Mouse (Mus musculus): ENCODE results near the gene Hbp1. TPM values are rescaled to one million over a fixed set of nuclear protein-coding genes. Genes with fewer than 3 reads are reported as not detected.

Gene Hbp1
- polyA plus RNA-seq, 1 experiment from 2014 or later: 58.8 TPM

DNA sequence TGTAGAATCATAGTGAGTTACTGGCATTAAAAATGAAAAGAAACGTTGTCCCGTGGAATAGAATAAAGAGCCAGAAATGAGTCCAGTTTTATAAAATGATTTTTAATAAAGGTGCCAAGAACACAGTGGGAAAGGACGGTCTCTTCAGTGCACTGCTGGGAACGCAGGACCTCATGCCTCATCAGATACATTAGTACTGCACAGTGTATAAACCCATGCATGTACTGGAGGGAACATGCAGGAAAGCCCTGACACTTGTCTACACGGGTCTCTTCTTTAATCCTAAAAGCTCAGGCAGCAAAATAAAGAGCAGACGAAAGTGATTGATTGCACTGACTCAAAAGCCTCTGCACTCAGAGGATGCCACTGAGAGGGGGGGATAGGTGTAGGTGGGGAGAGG is 59.6 kb downstream of the Hbp1 start:
- WGBS (ENCODE audit: insufficient replicate concordance): 72% methylated on average over 6 of the region's 6 CpGs
- Histone ChIP-seq H3K9ac (ENCODE audit: low read depth, low read length) (no peak overlapping the region), H3K4me2 (ENCODE audit: low read depth, low read length) (no peak overlapping the region), H3K27ac (ENCODE audit: low read length) (no peak overlapping the region), H3K4me1 (ENCODE audit: control insufficient read depth, low read depth, low read length) (no peaks in the 10 kb centered on the region), H3K36me3 (ENCODE audit: control insufficient read depth, insufficient read depth) (no peaks in the 10 kb centered on the region), H3K4me3 (ENCODE audit: low read depth, low read length) (no peak overlapping the region), H3K27me3 (ENCODE audit: control insufficient read depth, insufficient read depth, low read depth, low read length) (no peaks in the 10 kb centered on the region), H3K9me3 (replicated peaks; ENCODE audit: control insufficient read depth, low read length) (no peaks in the 10 kb centered on the region)
- ATAC-seq (ENCODE audit: low read depth): no peak

DNA sequence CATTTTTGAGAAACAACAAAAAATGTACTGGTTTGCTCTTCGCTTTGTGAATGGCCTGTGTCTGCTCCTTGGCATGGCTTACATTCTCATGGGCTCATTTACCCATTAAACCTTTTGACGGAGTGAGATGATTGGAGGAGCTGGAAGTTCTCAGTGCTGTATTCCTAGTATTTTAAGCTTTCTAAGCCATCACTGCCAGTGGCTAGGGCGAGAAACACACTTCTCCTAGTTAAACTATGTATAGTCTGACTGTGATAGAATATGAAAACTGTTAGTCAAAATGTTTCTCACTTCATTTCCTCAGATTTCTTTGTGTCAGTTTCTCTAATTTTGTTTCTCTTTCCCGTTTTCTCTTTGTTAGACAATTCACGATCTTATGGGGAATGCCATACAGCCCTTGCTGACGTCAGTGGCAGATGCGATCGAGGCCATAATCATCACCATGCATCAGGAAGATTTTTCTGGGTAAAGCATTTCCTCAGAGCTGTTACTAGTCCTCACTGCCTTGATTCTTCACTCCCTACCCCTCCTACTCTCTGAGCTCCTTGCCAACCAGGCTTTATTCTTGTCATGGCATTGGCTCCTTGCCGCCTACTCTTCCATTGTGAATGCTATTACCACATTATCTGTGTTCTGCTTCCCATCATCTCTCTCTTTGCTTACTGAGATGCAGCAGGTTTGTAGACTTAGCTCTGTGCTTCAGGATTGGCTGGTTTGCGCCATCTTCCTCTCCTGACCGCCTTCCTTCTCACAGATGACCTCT is 64.3 kb downstream of the Hbp1 start:
- H3K4me3 ChIP-seq (ENCODE audit: low read depth, low read length): no peak overlapping the region
- H3K27me3 ChIP-seq (ENCODE audit: control insufficient read depth, insufficient read depth, low read depth, low read length): no peaks in the 10 kb centered on the region
- H3K27ac ChIP-seq (ENCODE audit: low read length): no peak overlapping the region
- H3K36me3 ChIP-seq (ENCODE audit: control insufficient read depth, insufficient read depth): no peaks in the 10 kb centered on the region
- no peak overlapping the region for H3K9ac ChIP-seq (ENCODE audit: low read depth, low read length)
- ATAC-seq (ENCODE audit: low read depth): no peak
- no peak overlapping the region for H3K4me2 ChIP-seq (ENCODE audit: low read depth, low read length)
- H3K9me3 ChIP-seq (replicated peaks; ENCODE audit: control insufficient read depth, low read length): no peaks in the 10 kb centered on the region
- 81% methylated on average over 11 of the region's 11 CpGs for WGBS (ENCODE audit: insufficient replicate concordance)
- H3K4me1 ChIP-seq (ENCODE audit: control insufficient read depth, low read depth, low read length): no peaks in the 10 kb centered on the region

DNA sequence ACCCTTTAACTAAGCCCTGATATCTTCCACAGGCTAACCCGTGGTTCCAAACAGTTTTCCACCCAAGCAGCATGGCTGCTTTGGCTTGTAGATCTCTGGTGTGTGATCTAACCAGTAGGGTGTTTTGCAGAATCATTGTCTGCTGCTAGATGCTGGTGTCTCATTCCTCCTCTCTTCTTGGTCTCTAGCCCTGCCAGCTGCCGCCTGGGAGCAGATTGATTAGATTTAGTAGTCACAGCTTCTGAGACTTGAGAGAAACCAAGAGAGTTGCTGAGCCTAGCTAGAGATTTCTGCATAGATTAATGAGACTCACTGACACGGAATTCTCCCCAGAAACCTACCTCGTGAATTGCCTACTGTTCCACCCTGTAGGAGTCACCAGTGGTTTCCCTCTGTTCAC is 65.3 kb downstream of the Hbp1 start:
- ATAC-seq (ENCODE audit: low read depth): no peak
- WGBS (ENCODE audit: insufficient replicate concordance): 64% methylated on average over 4 of the region's 4 CpGs

GRCm38 (mm10) chr12:31884365-31884764 is 66.0 kb downstream of the Hbp1 start:
- Histone ChIP-seq H3K36me3 (ENCODE audit: control insufficient read depth, insufficient read depth) (no peaks in the 10 kb centered on the region), H3K27ac (ENCODE audit: low read length) (no peak overlapping the region), H3K9me3 (replicated peaks; ENCODE audit: control insufficient read depth, low read length) (no peaks in the 10 kb centered on the region), H3K4me3 (ENCODE audit: low read depth, low read length) (no peak overlapping the region), H3K4me1 (ENCODE audit: control insufficient read depth, low read depth, low read length) (no peaks in the 10 kb centered on the region), H3K9ac (ENCODE audit: low read depth, low read length) (no peak overlapping the region), H3K4me2 (ENCODE audit: low read depth, low read length) (no peak overlapping the region), H3K27me3 (ENCODE audit: control insufficient read depth, insufficient read depth, low read depth, low read length) (no peaks in the 10 kb centered on the region)
- WGBS (ENCODE audit: insufficient replicate concordance): 68% methylated on average over 4 of the region's 4 CpGs
- ATAC-seq (ENCODE audit: low read depth): no peak

More for the DNA sequence above, 65.3 kb downstream of the Hbp1 start:
- H3K36me3 ChIP-seq (ENCODE audit: control insufficient read depth, insufficient read depth): no peaks in the 10 kb centered on the region
- no peaks in the 10 kb centered on the region for H3K27me3 ChIP-seq (ENCODE audit: control insufficient read depth, insufficient read depth, low read depth, low read length)
- H3K27ac ChIP-seq (ENCODE audit: low read length): no peak overlapping the region
- H3K4me1 ChIP-seq (ENCODE audit: control insufficient read depth, low read depth, low read length): no peaks in the 10 kb centered on the region
- no peak overlapping the region for H3K4me3 ChIP-seq (ENCODE audit: low read depth, low read length)
- H3K9me3 ChIP-seq (replicated peaks; ENCODE audit: control insufficient read depth, low read length): no peaks in the 10 kb centered on the region
- H3K9ac ChIP-seq (ENCODE audit: low read depth, low read length): no peak overlapping the region
- no peak overlapping the region for H3K4me2 ChIP-seq (ENCODE audit: low read depth, low read length)

DNA sequence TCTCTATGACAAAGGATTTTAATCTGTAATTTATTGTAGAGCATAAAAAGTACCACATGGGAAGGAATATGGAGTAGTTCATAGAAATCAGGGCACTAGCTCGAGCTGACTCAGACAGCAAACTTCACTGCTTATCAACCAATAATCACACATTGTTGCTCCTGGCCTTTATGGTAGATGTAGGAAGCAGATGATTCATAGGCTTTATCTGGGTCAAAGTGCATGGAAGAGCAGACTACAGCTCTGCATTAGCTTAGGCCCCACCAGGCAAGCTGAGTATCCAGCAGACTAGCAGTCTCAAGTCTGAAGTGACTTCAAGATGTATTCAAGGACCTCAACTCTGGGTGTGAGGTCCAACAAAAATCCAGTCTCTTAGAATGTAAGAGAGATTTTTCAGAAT is 67.6 kb downstream of the Hbp1 start:
- Histone ChIP-seq H3K4me2 (ENCODE audit: low read depth, low read length) (no peak overlapping the region), H3K9me3 (replicated peaks; ENCODE audit: control insufficient read depth, low read length) (no peaks in the 10 kb centered on the region), H3K27ac (ENCODE audit: low read length) (no peak overlapping the region), H3K4me1 (ENCODE audit: control insufficient read depth, low read depth, low read length) (no peaks in the 10 kb centered on the region), H3K4me3 (ENCODE audit: low read depth, low read length) (no peak overlapping the region), H3K27me3 (ENCODE audit: control insufficient read depth, insufficient read depth, low read depth, low read length) (no peaks in the 10 kb centered on the region), H3K36me3 (ENCODE audit: control insufficient read depth, insufficient read depth) (no peaks in the 10 kb centered on the region), H3K9ac (ENCODE audit: low read depth, low read length) (no peak overlapping the region)
- ATAC-seq (ENCODE audit: low read depth): no peak
- WGBS (ENCODE audit: insufficient replicate concordance): 53% methylated on average over 1 of the region's 1 CpGs

GRCm38 (mm10) chr12:31876775-31877174 is 73.6 kb downstream of the Hbp1 start:
- Histone ChIP-seq H3K27me3 (ENCODE audit: control insufficient read depth, insufficient read depth, low read depth, low read length) (no peaks in the 10 kb centered on the region), H3K27ac (ENCODE audit: low read length) (no peak overlapping the region), H3K9ac (ENCODE audit: low read depth, low read length) (no peak overlapping the region), H3K36me3 (ENCODE audit: control insufficient read depth, insufficient read depth) (no peaks in the 10 kb centered on the region), H3K4me3 (ENCODE audit: low read depth, low read length) (no peak overlapping the region), H3K4me2 (ENCODE audit: low read depth, low read length) (no peak overlapping the region), H3K9me3 (replicated peaks; ENCODE audit: control insufficient read depth, low read length) (no peaks in the 10 kb centered on the region), H3K4me1 (ENCODE audit: control insufficient read depth, low read depth, low read length) (no peaks in the 10 kb centered on the region)
- WGBS (ENCODE audit: insufficient replicate concordance): 62% methylated on average over 4 of the region's 4 CpGs
- no peak for ATAC-seq (ENCODE audit: low read depth)

Other genes with a start within 250 kb of the Hbp1 start
- 0.09 and 0.12 TPM in 2 replicates for gene Gpr22, start 236.6 kb downstream of the Hbp1 start, polyA plus RNA-seq (2015; fragmentation: Nextera tagmentation; extraction: Ambion mirVana)
- 51.1 and 53.8 TPM in 2 replicates for gene Prkar2b, start 110.8 kb upstream of the Hbp1 start, polyA plus RNA-seq (2015; fragmentation: Nextera tagmentation; extraction: Ambion mirVana)